Mouse (Mus musculus): ENCODE data around the gene Nsg1. TPM values are rescaled to one million over a fixed set of nuclear protein-coding genes. Genes with fewer than 3 reads are reported as not detected.

Gene Nsg1
- total RNA-seq, 2 experiments from 2014 or later: 0.05 TPM; not detected in 1

DNA sequence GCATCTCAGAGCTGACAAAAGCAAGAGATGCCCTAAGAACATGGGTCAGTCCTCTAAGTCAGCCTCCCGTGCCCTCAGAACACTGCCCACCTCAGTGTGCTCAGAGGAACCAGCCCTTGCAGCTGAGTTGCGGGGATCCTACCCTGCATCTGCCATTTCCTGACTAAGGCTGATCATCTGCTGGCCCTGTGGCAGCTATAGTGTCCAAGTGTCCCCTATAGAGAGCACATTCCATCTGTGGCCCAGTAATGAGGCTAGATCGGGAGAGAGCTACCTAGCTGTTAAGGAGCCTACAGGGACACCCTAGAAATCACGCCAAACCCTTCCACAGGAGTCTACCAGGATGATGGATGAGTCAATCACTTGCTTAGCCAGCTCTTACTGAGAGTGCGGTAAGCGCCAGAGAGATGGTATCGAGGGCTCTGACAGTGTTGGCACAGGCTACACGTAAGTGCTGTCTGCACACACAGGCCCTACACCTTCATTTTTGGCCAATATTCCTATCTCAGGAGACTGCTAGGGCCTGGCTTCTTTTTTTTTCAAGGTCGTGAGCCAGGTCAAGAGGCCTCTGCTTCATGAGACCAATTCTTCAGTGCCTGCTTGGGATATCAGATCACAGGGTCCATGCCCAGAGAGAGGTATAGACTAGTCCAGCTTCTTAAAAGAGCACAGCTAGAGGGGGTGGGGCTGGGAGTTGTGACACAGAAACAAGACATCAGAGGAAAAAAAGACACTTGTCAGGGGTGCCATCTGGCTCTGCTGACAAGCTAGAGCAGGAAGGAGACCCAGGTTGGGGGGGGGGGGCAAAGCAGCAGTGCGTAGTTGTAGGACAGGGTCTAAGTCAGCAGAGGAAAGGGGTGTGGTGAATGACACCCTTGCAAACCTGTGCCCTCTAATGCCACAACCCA lies 7.3 kb downstream of the Nsg1 start:
- ATAC-seq (replicated peaks; ENCODE audit: low FRiP score, low TSS enrichment, poor library complexity, severe bottlenecking): no peak

DNA sequence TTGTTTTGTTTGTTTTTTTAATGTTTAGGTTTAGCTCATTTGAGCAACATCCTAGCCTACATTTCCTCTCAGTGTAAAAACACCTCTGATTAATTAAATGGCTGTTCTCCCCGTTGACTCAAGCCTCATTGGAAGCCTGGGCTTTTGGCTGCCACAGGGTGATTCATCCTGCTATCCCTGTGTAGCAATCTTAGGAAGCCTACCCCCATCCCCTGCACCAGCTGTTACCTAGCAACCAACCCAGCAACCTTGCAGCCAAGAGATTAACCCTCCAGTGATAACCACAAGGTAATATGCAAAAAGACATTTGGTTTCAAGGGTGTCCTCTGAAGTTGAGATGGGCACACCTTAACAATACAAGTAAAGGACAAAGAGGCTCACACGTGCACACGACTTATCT lies 8.4 kb downstream of the Nsg1 start:
- ATAC-seq (replicated peaks; ENCODE audit: low FRiP score, low TSS enrichment, poor library complexity, severe bottlenecking): no peak

DNA sequence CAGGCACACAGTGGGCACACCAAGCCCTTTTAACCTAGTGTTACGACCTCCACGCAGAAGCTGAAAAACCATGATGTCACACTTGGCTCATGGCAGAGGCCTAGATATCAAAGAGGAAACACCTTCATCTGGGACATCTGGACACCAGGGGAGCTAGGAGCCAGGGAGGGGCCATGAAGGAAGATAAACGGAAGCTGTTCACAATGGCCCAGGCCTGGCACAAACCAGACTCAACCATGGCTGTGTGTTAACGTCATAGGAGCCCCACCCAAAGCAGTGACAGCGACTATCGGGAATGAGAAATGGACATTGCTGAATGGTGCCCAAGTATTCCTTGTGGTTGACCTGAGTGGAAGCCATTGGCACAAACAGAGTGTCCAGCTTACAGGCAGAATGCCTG lies 13.2 kb downstream of the Nsg1 start:
- ATAC-seq (replicated peaks; ENCODE audit: low FRiP score, low TSS enrichment, poor library complexity, severe bottlenecking): 0 out of 2 replicates have a peak, but pooled peaks have one; percentile 16

DNA sequence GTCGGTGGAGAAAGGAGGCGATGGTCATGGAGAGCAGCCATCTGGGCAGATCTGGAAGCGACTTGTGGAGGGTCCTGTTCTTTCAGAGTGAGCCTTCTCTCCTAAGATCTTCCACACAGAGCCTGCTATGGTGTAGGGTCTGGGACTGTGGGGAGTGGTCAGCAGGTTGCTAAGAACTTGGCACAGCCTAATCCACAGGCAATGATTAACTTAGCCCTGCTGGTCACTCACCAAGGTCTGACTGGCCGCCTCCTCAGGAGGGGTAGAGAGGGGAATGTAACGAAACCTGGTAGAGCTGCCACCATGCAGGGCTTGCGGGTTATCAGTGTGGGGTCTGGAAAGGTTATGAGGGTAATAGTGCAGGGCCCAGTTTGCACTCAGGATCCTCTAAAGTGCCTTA lies 18.8 kb downstream of the Nsg1 start:
- ATAC-seq (replicated peaks; ENCODE audit: low FRiP score, low TSS enrichment, poor library complexity, severe bottlenecking): no peak

DNA sequence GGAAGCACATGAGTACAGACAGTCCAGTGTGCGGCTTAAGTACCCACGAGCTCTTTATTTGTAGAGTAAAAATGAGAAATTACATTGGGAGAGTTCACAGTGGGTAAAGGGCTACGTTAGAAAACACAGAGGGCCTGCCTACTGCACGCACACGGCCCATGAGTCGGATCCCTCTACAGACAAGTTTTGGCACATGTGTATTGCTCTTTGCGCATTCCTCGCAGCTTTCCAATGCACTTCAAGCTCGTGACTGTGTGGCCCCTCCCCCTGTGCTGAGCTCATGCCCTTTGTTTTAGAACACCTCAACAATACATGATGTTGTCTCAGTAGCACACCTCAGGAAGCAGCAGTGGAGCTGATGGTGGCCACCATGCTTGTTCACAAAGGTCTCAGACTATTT lies 22.5 kb downstream of the Nsg1 start:
- no peak for ATAC-seq (replicated peaks; ENCODE audit: low FRiP score, low TSS enrichment, poor library complexity, severe bottlenecking)

DNA sequence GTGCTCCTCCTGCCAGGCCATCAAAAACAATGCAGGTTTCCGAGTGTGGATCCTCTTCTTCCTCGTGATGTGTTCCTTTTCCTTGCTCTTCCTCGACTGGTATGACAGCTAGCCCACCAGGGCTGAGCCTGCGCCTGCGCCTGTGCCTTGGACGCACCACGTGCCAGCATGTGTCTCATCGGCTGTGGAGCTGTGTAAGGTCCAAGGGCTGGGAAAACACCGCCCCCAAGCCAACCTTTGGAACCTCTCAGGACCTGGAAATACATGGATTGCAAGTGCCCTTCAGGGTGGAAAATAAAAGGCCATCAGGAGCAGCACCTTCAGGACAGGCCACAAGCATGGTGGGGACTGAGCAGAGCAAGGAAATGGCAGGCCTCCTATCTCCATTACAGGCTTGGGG lies 23.5 kb downstream of the Nsg1 start:
- ATAC-seq (replicated peaks; ENCODE audit: low FRiP score, low TSS enrichment, poor library complexity, severe bottlenecking): no peak

DNA sequence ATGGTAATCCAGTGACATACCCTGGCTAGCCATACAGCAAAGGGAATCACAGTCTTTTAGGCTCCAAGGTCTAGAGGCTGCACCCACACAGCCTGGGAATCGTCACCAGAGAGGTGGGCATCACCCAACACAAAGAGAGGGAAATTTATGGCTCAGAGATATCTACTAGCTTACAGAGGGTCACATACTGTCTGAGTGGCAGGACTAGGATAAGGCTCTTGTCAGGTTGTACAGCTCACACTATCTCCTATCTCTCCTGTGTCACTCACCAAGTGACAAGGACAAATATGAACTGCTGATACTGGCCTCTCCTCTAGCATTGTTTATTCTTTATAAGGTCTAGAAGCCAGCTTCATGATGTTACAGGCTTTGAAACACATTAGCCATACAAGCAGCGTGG lies 30.4 kb downstream of the Nsg1 start:
- ATAC-seq (replicated peaks; ENCODE audit: low FRiP score, low TSS enrichment, poor library complexity, severe bottlenecking): 0 out of 2 replicates have a peak, but pooled peaks have one; percentile 55

DNA sequence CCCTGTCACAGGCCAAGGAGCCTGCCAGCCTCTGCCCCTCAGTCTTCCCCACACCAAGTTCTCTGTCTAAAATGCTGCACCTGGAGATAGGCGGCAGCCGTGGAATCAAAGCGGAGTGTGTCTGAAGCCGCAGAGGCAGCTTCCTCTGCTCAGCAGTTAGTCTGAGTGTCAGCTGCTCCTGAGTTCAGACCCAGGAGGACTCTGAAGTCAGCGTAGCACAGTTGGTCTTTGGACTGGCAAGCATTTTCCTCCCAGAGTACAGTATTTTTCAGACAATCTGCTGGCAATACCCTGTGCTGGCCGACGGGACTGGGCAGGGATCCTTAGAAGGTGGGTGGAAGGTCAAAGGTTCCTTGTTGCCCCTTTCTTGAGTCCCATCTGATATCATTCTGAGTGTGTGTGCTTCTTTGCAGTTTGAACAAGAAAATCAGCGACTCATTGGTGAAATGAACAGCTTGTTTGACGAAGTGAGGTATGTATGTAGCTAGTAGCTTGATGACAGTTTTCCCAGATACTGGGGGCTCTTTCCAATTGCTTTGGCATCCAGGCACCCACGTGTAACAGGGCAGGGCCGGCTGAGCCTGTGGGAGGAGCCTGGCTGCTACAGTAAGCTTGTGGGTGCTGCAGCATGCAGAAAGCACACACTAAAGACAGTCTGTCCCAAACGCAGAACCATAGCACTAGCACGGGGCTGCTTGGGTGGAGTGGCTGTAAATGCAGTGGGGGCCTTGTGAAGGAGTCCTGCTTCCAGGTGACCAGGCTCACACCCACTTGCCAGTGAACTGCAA lies 33.0 kb downstream of the Nsg1 start:
- ATAC-seq (replicated peaks; ENCODE audit: low FRiP score, low TSS enrichment, poor library complexity, severe bottlenecking): no peak

DNA sequence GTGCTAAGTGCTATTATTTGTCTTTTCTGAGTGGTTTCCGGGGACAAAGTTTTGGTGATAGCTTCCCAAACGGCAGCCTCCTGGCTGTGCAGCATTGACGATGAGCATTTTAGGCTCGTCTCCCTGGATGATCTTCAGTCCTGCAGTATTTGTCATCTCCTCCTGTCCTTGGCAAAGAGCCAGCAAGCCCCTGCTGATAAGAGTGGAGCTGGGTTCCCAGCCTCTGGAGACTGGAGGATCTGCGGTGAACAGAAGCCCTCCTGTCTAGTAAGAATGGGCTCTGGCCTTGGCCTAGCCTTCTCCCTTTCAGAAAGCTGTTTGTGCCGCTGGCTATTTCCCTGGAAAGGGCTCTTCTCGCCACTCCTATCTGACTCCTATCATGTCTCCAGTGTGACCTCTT lies 38.0 kb downstream of the Nsg1 start:
- no peak for ATAC-seq (replicated peaks; ENCODE audit: low FRiP score, low TSS enrichment, poor library complexity, severe bottlenecking)

DNA sequence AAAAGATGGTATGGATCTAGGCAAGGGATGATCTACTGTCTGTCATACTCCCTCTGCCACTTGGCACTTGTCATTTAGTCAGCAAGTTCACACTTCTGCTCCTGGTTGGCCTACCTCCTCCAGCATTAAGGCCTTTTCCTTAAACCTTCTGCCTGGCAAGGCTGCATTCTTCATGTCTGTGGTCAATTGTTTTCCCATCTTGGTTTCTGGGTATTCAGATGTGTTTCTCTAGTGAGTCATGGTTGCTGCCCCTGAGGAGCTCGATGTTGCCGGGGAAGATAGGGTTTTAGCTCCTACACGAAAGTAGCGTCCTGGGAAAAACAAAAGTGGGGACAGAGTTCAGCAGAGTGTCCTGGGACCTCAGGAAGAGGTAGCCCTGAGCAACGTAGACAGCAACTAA lies 40.4 kb downstream of the Nsg1 start:
- no peak for ATAC-seq (replicated peaks; ENCODE audit: low FRiP score, low TSS enrichment, poor library complexity, severe bottlenecking)

DNA sequence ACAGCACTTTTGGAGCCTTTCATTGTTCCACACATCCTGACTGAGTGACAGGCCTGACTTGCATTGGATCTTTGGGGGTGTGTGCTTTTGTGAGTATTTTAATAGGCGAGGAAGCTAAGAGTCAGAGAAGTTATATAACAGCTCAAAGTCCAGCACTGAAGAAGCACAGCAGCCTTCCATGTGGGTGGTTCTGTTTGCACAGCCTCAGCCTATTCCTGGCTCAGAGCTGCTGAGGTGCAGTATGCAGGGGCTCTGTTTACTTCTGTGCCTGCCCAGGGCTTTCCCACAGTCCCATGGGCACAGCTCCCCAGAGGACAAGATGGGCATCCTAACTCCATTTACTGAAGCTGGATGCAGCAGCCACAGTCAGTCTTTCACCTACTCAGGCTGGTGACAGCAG lies 42.7 kb downstream of the Nsg1 start:
- ATAC-seq (replicated peaks; ENCODE audit: low FRiP score, low TSS enrichment, poor library complexity, severe bottlenecking): no peak

DNA sequence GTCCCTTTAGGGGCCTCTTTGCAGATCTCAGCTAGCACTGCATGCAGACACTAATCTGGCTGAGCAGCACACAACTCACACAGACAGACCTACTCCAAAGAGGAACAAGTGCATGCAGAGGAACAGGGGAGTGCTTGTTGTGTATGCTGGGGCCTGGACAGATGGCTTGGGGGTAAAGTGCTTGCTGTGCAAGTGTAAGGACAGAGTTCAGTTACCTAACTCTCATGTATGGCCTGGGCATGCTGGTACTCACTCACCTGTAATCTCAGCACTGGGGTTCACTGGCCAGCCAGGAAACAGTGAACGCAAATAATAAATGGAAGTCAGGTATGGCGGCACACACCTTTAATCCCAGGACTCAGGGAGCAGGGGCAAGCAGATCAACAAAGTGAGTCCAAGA lies 45.2 kb downstream of the Nsg1 start:
- ATAC-seq (replicated peaks; ENCODE audit: low FRiP score, low TSS enrichment, poor library complexity, severe bottlenecking): no peak

DNA sequence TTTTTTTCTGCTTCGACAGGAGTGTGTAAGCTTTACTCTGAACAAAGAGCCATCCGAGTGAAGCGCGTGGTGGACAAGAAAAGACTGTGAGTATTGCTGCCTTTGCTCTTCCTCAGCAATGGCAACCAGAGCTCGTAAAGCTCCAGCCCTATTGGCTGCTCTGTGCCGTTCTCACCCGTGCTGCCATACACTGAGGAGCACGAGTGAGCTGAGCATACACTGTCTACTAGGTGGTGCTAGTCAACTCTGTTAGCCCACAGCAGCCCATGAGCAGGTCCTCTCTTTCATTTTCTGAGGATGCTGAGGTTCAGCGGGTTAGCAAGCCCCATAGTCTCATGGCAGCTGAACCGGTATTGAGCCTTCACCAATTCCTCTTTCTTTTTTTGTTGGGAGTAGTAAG lies 52.9 kb downstream of the Nsg1 start:
- no peak for ATAC-seq (replicated peaks; ENCODE audit: low FRiP score, low TSS enrichment, poor library complexity, severe bottlenecking)

DNA sequence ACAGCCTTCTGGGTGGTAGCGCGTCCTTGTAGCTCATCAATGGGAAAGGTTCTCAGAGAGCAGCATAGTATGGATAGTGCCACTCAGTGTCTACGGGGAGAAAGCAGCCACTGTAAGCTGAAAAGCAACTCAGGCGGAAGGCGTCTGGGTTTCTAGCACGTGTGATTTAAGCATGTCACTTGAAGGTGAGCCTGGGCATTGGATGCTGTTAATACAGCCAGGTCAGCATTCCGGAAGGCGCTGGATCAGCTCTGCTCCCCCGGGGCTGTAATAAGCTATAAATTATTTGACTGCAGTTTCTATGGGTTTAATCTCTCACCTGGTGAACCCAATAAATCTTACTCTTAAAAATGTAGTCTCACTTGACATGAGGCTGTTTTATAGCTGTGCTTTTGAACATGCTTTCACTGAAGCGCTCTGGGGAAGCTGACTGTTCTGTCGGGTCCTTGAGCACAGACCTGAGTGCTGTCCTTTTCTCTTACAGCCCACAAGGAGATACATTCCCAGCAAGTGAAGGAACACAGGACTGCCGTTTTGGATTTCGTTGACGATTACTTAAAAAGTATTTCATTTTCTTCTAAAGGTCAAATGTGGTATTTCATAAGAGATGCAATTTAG lies 53.5 kb downstream of the Nsg1 start:
- ATAC-seq (replicated peaks; ENCODE audit: low FRiP score, low TSS enrichment, poor library complexity, severe bottlenecking): no peak

DNA sequence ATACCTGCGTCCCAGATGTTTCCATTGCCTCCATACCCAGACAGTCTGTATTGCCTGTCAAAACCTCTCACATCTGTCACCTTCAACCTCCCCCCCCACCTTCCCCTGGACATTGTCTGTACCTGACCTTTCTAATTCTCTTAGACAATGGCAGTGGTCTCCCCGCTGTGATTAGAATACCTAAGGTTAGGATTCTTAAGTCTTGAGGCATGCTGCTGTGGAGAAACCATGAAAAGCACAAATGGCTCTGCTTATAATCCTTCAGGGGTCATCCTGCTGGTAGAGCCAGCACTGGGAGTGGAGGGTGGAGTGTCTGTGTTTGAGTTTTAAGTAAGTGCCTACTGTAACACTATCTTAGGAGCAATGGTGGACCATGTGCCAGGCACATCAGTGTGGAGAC lies 56.8 kb downstream of the Nsg1 start:
- ATAC-seq (replicated peaks; ENCODE audit: low FRiP score, low TSS enrichment, poor library complexity, severe bottlenecking): no peak

DNA sequence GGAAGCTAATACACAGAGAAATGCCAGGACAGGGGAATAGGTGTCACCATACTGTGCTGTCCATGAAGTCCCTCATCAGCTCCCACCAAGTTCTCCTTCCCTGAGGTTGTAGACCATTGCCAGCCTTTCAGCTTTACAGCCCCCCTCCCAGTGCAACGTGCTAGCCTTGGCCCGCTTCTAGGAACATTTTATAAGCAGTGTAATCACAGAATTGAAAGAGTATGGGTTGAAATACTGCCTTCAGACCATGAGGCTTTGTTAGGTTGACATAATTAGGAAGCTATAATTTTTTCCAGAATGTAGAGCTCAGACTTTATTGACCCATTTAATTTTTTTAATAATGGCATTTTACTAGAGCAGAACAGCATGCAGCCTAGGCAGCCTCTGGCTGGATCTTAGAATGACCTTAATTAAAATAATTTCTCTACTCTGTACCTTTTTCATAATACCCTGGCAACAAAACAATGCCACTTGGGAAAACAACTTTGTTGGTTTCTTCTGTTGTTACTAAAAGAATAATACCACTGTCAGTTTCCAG lies 60.5 kb downstream of the Nsg1 start:
- no peak for ATAC-seq (replicated peaks; ENCODE audit: low FRiP score, low TSS enrichment, poor library complexity, severe bottlenecking)

DNA sequence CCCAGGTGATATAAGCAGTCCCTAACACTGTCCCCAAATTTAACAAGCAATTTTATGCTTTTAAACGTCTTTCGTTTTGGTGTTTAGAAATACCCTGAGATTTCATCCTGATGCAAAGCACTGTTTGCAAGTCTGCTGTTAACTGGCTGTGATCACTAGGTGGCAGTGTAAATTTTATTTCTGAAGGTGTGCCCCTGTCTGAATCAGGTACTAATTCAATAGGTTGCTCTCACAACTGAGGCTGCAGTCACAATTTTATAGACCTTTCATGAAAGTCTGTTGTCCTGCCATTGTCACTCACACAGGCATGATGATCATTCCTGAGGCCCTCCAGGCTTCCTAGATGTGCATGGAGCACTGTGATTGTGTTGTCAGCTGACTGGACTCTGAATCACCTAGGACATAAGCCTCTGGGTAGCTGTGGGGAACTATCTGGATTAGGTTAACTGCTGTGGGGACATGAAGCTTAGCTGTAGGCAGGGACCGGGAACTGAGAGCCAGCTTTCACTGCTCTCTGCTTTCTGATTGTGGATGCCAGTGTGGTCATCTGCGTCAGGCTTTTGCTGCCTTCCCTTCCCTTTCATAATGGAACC lies 62.1 kb downstream of the Nsg1 start:
- no peak for ATAC-seq (replicated peaks; ENCODE audit: low FRiP score, low TSS enrichment, poor library complexity, severe bottlenecking)

DNA sequence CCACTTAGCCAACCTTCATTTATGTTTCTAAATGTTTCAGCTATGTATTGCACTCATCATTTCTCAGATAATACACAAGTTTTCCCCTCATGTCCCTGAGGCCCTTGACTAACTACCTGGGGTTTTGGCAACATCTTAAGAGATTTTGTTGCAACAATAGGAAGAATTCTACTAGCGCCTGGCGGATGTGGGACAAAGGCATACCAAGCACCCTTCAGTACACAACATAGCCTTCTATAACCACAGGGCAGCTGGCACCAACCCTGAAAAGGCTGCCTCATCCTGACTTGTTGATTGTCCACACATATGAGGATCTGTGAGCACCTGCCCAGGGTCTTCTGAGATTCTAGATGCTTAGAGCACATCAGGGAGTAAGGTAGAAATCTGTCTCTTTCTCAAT lies 65.4 kb downstream of the Nsg1 start:
- no peak for ATAC-seq (replicated peaks; ENCODE audit: low FRiP score, low TSS enrichment, poor library complexity, severe bottlenecking)

DNA sequence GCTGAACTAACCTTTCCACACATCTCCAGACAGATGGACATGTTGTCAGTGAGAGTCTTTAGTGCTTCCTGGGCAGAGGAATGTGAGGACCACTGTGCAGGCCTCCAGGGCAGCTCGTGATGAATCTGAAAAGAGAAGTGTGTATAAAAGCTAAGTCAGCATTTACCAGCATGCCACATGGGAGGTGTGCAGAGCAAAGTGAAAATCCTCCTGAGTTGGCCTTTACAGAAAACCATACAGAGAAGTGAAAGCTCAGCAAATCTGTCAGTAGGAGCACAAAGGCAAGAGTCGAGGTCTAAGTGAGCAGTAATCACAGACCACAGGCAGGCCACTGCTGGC lies 67.8 kb downstream of the Nsg1 start:
- ATAC-seq (replicated peaks; ENCODE audit: low FRiP score, low TSS enrichment, poor library complexity, severe bottlenecking): no peak

Data from megakaryocyte-erythroid progenitor cell, adult 5-6 weeks (primary cell).